Mouse (Mus musculus) urinary bladder, adult 2 months (tissue): ENCODE measurements at regions not wholly inside any gene's neighbourhood (a gene's known extent, or its start where the extent isn't known, plus 50 kb on each side); places are given as distances from the start of the nearest gene placed in this dataset.

ENCODE experiments used
- DNase-seq: peaks from one replicate; pipeline ENCODE4 v3.0.0; 2022; ENCODE audit warnings: low spot score

- DNase-seq = no peak
Observed at GRCm38 (mm10) chr9:60995096-60995495, 200.8 kb downstream of the Uaca start.

- no peak for DNase-seq
Observed at GRCm38 (mm10) chr9:60998086-60998785, 203.9 kb downstream of the Uaca start.

- DNase-seq = no peak
Observed at GRCm38 (mm10) chr9:60999001-60999529, 204.7 kb downstream of the Uaca start.

GRCm38 (mm10) chr9:61000232-61000631 is 205.9 kb downstream of the Uaca start:
- DNase-seq = no peak

- DNase-seq = no peak
Observed at GRCm38 (mm10) chr9:61002572-61002971, 208.2 kb downstream of the Uaca start.

- no peak for DNase-seq
Observed at GRCm38 (mm10) chr9:61008446-61008845, 214.1 kb downstream of the Uaca start.

GRCm38 (mm10) chr9:61011066-61011465 is 216.7 kb downstream of the Uaca start:
- DNase-seq = no peak

GRCm38 (mm10) chr9:61012771-61013540 is 218.6 kb downstream of the Uaca start:
- no peak for DNase-seq

- DNase-seq = no peak
Observed at GRCm38 (mm10) chr9:61014151-61014550, 219.8 kb downstream of the Uaca start.

- no peak for DNase-seq
Observed at GRCm38 (mm10) chr9:61015374-61015890, 221.1 kb downstream of the Uaca start.

GRCm38 (mm10) chr9:61016673-61017072 is 222.3 kb downstream of the Uaca start:
- no peak for DNase-seq

GRCm38 (mm10) chr9:61019938-61020337 is 225.6 kb downstream of the Uaca start:
- no peak for DNase-seq

- no peak for DNase-seq
Observed at GRCm38 (mm10) chr9:61021810-61022209, 227.5 kb downstream of the Uaca start.

- DNase-seq = no peak
Observed at GRCm38 (mm10) chr9:61022371-61023026, 228.2 kb downstream of the Uaca start.

- no peak for DNase-seq
Observed at GRCm38 (mm10) chr9:61025341-61025740, 231.0 kb downstream of the Uaca start.

- DNase-seq = no peak
Observed at GRCm38 (mm10) chr9:61028775-61029401, 234.5 kb downstream of the Uaca start.

- no peak for DNase-seq
Observed at GRCm38 (mm10) chr9:61031699-61032447, 237.5 kb downstream of the Uaca start.

- DNase-seq = no peak
Observed at GRCm38 (mm10) chr9:61032448-61033433, 238.4 kb downstream of the Uaca start.

GRCm38 (mm10) chr9:61033593-61033992 is 239.3 kb downstream of the Uaca start:
- DNase-seq = no peak

GRCm38 (mm10) chr9:61042063-61042462 is 247.7 kb downstream of the Uaca start:
- no peak for DNase-seq
